ENCODE assay signal across 1 mouse cellular context in the genomic region with DNA sequence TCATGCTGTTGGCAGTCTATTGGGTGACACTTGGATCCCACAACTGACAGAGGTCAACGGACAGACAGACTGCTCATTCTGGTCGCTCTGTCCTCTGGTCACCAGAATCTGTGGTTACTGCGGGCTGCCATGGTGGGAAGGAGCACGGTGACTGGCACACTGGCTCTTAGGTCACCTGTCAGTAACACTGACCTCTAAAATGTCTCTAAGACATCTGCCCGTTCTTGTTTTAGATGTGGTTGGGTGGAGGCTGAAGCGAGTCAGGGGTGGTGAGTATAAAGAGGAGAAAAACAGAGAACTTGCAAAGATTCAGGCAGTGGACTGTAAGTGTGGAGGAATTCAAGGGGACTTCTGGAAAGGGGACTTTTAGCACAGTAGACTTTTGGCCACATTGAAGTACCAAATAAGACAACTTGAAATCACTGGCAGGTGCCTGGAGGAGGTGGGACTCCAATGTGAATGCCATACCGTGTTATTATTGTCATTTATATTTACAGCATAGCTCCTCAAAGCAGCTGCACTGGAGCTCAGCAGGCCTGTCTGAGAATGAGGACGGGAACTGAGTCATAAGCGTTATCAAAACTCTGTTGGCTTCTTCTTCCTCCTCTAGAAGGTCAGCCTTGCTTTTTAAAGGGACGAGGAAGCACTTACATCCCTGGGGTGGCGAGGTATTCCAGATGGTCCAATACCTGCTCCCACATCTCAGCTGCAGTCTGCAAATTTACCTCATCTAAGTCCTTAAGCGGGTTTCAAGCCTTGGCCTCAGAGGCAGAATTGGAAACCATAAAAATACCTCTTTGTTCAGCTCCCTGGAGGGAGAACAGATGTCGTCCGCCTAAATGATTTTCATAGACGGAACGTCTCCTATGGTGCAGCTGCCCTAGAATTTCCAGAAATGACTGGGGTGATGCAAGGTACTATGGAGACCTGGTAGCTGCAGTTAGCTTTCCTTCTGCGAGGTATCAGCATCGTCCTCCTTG.
TF ChIP-seq lines count a peak whose summit lies in the region.

No protein-coding gene starts in this region.

TF ChIP-seq in CH12.LX, 34 proteins besides CTCF, POLR2A, EP300 and RAD21 (continued from another document):
- TF ChIP-seq ZC3H11A (IDR thresholded peaks at IDR 0.05; ENCODE audit: low read depth, low read length) (no peak), ETS1 (conservative IDR thresholded peaks at IDR 0.05; ENCODE audit: low read depth, low read length) (peak; percentile 78), KAT2A (IDR thresholded peaks at IDR 0.05; ENCODE audit: insufficient replicate concordance, low read length) (0 out of 2 replicates have a peak, but pooled peaks have one; percentile 28), NELFE (IDR thresholded peaks at IDR 0.05; ENCODE audit: low read depth, low read length) (0 out of 2 replicates have a peak, but pooled peaks have one; percentile 30), ZMIZ1 (IDR thresholded peaks at IDR 0.05; ENCODE audit: low read depth, low read length) (peak; percentile 67; the same call in 1 of the 2 replicates), BHLHE40 (IDR thresholded peaks at IDR 0.05; ENCODE audit: low read depth, low read length) (peak; percentile 73), USF1 (IDR thresholded peaks at IDR 0.05; ENCODE audit: low read depth, low read length) (no peak), RCOR1 (conservative IDR thresholded peaks at IDR 0.05; ENCODE audit: low read depth, low read length) (peak; percentile 71), SMC3 (IDR thresholded peaks at IDR 0.05; ENCODE audit: low read depth, low read length) (peak; percentile 3; the same call in 1 of the 2 replicates), HCFC1 (IDR thresholded peaks at IDR 0.05; ENCODE audit: low read depth, low read length) (no peak), ZNF384 (IDR thresholded peaks at IDR 0.05; ENCODE audit: low read depth, low read length) (no peak), CHD1 (IDR thresholded peaks at IDR 0.05; ENCODE audit: low read depth, low read length) (peak; percentile 70; the same call in 1 of the 2 replicates)
TF ChIP-seq in CH12.LX: peak in this region for 19.
